Comparison of ENCODE assay signal across 15 mouse cellular contexts in genomic region chr4:45788446-45789081, GRCm38 (mm10). TPM values are rescaled to one million over a fixed set of nuclear protein-coding genes. Genes with fewer than 3 reads are reported as not detected.
A peak's percentile ranks its signal among the peaks of the same experiment; 100 is the strongest.
DNase-seq lines count a peak whose midpoint lies in the region; ATAC-seq and TF ChIP-seq lines count a peak whose summit lies in the region.
"Had no signal": no experiment of that assay in that cellular context is flagged by ENCODE, and none has a peak within 500 bp of the region (broad histone marks: within the 10 kb centered on the region; RNA-seq: fewer than 3 reads in every experiment).

No protein-coding gene starts in this region.

- DNase-seq in forebrain, postnatal 0 days = no peak
- DNase-seq in heart, postnatal 10 days = no peak
- DNase-seq in liver, postnatal 0 days = no peak
- DNase-seq in liver, embryonic 11.5 days (ENCODE audit: low spot score) = no peak
- DNase-seq in ovary, postnatal 10 days (ENCODE audit: low spot score) = no peak
- no peak for DNase-seq in embryo, embryonic 10.5 days (ENCODE audit: low spot score)
- DNase-seq: kidney, adult 2 months; lung, postnatal 36 days; midbrain, embryonic 14.5 days had no signal

- peaks cover 20% of the 10 kb centered on the region for H3K4me1 ChIP-seq in forebrain, embryonic 12.5 days
- H3K4me1 ChIP-seq in forebrain, postnatal 0 days (ENCODE audit: insufficient read depth) = peaks cover 12% of the 10 kb centered on the region
- H3K4me1 ChIP-seq in heart, embryonic 16.5 days (ENCODE audit: control insufficient read depth, insufficient read depth, low read length) = peaks cover 28% of the 10 kb centered on the region
- H3K4me1 ChIP-seq in liver, postnatal 0 days (ENCODE audit: insufficient read depth) = peaks cover 33% of the 10 kb centered on the region
- H3K4me1 ChIP-seq in liver, embryonic 11.5 days (replicated peaks; ENCODE audit: control insufficient read depth, insufficient read depth, low read length) = peaks cover 8% of the 10 kb centered on the region

- no peak overlapping the region for H3K4me2 ChIP-seq in forebrain, embryonic 12.5 days
- H3K4me2 ChIP-seq in forebrain, postnatal 0 days (ENCODE audit: low read depth) = no peak overlapping the region
- peak overlapping the region; percentile 42; the same call in 1 of the 2 replicates for H3K4me2 ChIP-seq in heart, embryonic 16.5 days (ENCODE audit: low read depth, low read length)
- peak overlapping the region; percentile 1; the same call in 1 of the 2 replicates for H3K4me2 ChIP-seq in liver, postnatal 0 days (ENCODE audit: low read depth, low read length)
- H3K4me2 ChIP-seq in liver, embryonic 11.5 days = no peak overlapping the region

- 87% methylated on average over 13 of the region's 13 CpGs for WGBS in forebrain, embryonic 12.5 days
- WGBS in forebrain, postnatal 0 days = 73% methylated on average over 13 of the region's 13 CpGs
- WGBS in heart, embryonic 16.5 days = 68% methylated on average over 13 of the region's 13 CpGs
- WGBS in liver, postnatal 0 days (ENCODE audit: insufficient replicate concordance) = 55% methylated on average over 13 of the region's 13 CpGs
- WGBS in liver, embryonic 11.5 days = 58% methylated on average over 13 of the region's 13 CpGs

- no peaks in the 10 kb centered on the region for H3K36me3 ChIP-seq in forebrain, embryonic 12.5 days (replicated peaks)
- H3K36me3 ChIP-seq in forebrain, postnatal 0 days (ENCODE audit: insufficient read depth) = no peaks in the 10 kb centered on the region
- H3K36me3 ChIP-seq in heart, embryonic 16.5 days (ENCODE audit: control insufficient read depth, insufficient read depth) = no peaks in the 10 kb centered on the region
- H3K36me3 ChIP-seq in liver, postnatal 0 days (replicated peaks; ENCODE audit: insufficient read depth, low read length) = no peaks in the 10 kb centered on the region
- H3K36me3 ChIP-seq in liver, embryonic 11.5 days (ENCODE audit: control insufficient read depth, insufficient read depth, low read length) = no peaks in the 10 kb centered on the region

- no peak for TF ChIP-seq CTCF in forebrain, postnatal 0 days (IDR thresholded peaks at IDR 0.05; ENCODE audit: low read depth)
- TF ChIP-seq CTCF in liver, postnatal 0 days (IDR thresholded peaks at IDR 0.05; ENCODE audit: low read depth) = no peak

- intact Hi-C loops in heart, postnatal 10 days (cut with DNase I) = loop anchor here (10.0 kb wide), 1 partner anchor 66 kb away; no protein-coding TSS in a partner anchor

- H3K9ac ChIP-seq in forebrain, embryonic 12.5 days = no peak overlapping the region
- H3K9ac ChIP-seq in forebrain, postnatal 0 days = no peak overlapping the region
- H3K9ac ChIP-seq in heart, embryonic 16.5 days (ENCODE audit: low read length) = peak overlapping the region; percentile 49
- H3K9ac ChIP-seq in liver, postnatal 0 days (replicated peaks) = no peak overlapping the region
- H3K9ac ChIP-seq in liver, embryonic 11.5 days (ENCODE audit: low read depth, low read length) = no peak overlapping the region
- H3K9ac ChIP-seq: liver, embryonic 14.5 days had no signal

- H3K4me3 ChIP-seq in forebrain, embryonic 12.5 days (replicated peaks) = no peak overlapping the region
- H3K4me3 ChIP-seq in forebrain, postnatal 0 days (ENCODE audit: low read depth, low read length) = no peak overlapping the region
- H3K4me3 ChIP-seq in heart, embryonic 16.5 days (ENCODE audit: low read length) = no peak overlapping the region
- H3K4me3 ChIP-seq in liver, postnatal 0 days (ENCODE audit: low read depth, low read length) = no peak overlapping the region
- no peak overlapping the region for H3K4me3 ChIP-seq in liver, embryonic 11.5 days (ENCODE audit: low read depth, low read length)
- H3K4me3 ChIP-seq: layer of hippocampus, adult 2 months had no signal

- TF ChIP-seq EP300 in liver, postnatal 0 days (IDR thresholded peaks at IDR 0.05; ENCODE audit: low read depth) = no peak

- H3K27me3 ChIP-seq in forebrain, embryonic 12.5 days = peaks cover 4% of the 10 kb centered on the region; the same call in 1 of the 2 replicates
- H3K27me3 ChIP-seq in forebrain, postnatal 0 days (ENCODE audit: insufficient read depth, low read length) = no peaks in the 10 kb centered on the region
- peaks cover 4% of the 10 kb centered on the region; the same call in 1 of the 2 replicates for H3K27me3 ChIP-seq in heart, embryonic 16.5 days (ENCODE audit: control insufficient read depth, insufficient read depth, low read length)
- no peaks in the 10 kb centered on the region for H3K27me3 ChIP-seq in liver, postnatal 0 days (ENCODE audit: insufficient read depth, low read length)
- no peaks in the 10 kb centered on the region for H3K27me3 ChIP-seq in liver, embryonic 11.5 days (replicated peaks; ENCODE audit: control insufficient read depth, insufficient read depth, low read length)

- H3K27ac ChIP-seq in forebrain, embryonic 12.5 days = peak overlapping the region; percentile 43
- H3K27ac ChIP-seq in forebrain, postnatal 0 days (ENCODE audit: low read depth, low read length) = no peak overlapping the region
- peak overlapping the region; percentile 75 for H3K27ac ChIP-seq in heart, embryonic 16.5 days (ENCODE audit: low read length)
- H3K27ac ChIP-seq in liver, postnatal 0 days (ENCODE audit: low read depth) = peak overlapping the region; percentile 76
- H3K27ac ChIP-seq in liver, embryonic 11.5 days (ENCODE audit: low read depth, low read length) = no peak overlapping the region
- H3K27ac ChIP-seq: layer of hippocampus, adult 2 months; liver, embryonic 14.5 days had no signal

- H3K9me3 ChIP-seq in forebrain, embryonic 12.5 days = no peaks in the 10 kb centered on the region
- no peaks in the 10 kb centered on the region for H3K9me3 ChIP-seq in forebrain, postnatal 0 days (ENCODE audit: low read length)
- H3K9me3 ChIP-seq in heart, embryonic 16.5 days (replicated peaks; ENCODE audit: control insufficient read depth, low read length) = no peaks in the 10 kb centered on the region
- no peaks in the 10 kb centered on the region for H3K9me3 ChIP-seq in liver, postnatal 0 days (ENCODE audit: low read length)
- H3K9me3 ChIP-seq in liver, embryonic 11.5 days (ENCODE audit: control insufficient read depth, low read length) = no peaks in the 10 kb centered on the region

- no peak for ATAC-seq in forebrain, embryonic 12.5 days (ENCODE audit: low FRiP score)
- ATAC-seq in forebrain, postnatal 0 days = no peak
- ATAC-seq in heart, embryonic 16.5 days (replicated peaks; ENCODE audit: extremely low read depth, insufficient read depth, low FRiP score) = no peak
- ATAC-seq in liver, postnatal 0 days = no peak
- ATAC-seq in liver, embryonic 11.5 days (replicated peaks; ENCODE audit: low FRiP score) = no peak

RNA-seq across cellular contexts. Expression of gene Aldh1b1, which starts 10.3 kb away (rescaled TPM):
- 9.7 and 11.3 TPM in 2 replicates for polyA plus RNA-seq in forebrain, embryonic 12.5 days (2016; fragmentation: Nextera tagmentation; extraction: Ambion mirVana)
- 56.4 and 57.6 TPM in 2 replicates for total RNA-seq in forebrain, postnatal 0 days (2014; rRNA removed)
- polyA plus RNA-seq in forebrain, postnatal 0 days (2015; fragmentation: Nextera tagmentation; extraction: Ambion mirVana) = 37.1 and 39.2 TPM in 2 replicates
- polyA plus RNA-seq in heart, embryonic 16.5 days (2015; fragmentation: Nextera tagmentation; extraction: Ambion mirVana) = 173 and 184 TPM in 2 replicates
- 10 to 100 TPM; 44.4 to 45.5 TPM for total RNA-seq in heart, postnatal 10 days (2021)
- 91.5 and 96.4 TPM in 2 replicates for polyA plus RNA-seq in liver, postnatal 0 days (2015; fragmentation: Nextera tagmentation; extraction: Ambion mirVana)
- 10.5 and 13.0 TPM in 2 replicates for polyA plus RNA-seq in liver, embryonic 11.5 days (2014; fragmentation: Nextera tagmentation; extraction: Ambion mirVana)

RNA-seq across cellular contexts. Expression of gene Igfbpl1, which starts 38.2 kb away (rescaled TPM):
- 55.9 and 74.5 TPM in 2 replicates for polyA plus RNA-seq in forebrain, embryonic 12.5 days (2016; fragmentation: Nextera tagmentation; extraction: Ambion mirVana)
- 102 and 123 TPM in 2 replicates for total RNA-seq in forebrain, postnatal 0 days (2014; rRNA removed)
- polyA plus RNA-seq in forebrain, postnatal 0 days (2015; fragmentation: Nextera tagmentation; extraction: Ambion mirVana) = 41.0 and 55.1 TPM in 2 replicates
- 1.5 TPM in 2 replicates for polyA plus RNA-seq in heart, embryonic 16.5 days (2015; fragmentation: Nextera tagmentation; extraction: Ambion mirVana)
- total RNA-seq in heart, postnatal 10 days (2021) = 1 to 10 TPM; 2.6 to 3.8 TPM
- polyA plus RNA-seq in liver, postnatal 0 days (2015; fragmentation: Nextera tagmentation; extraction: Ambion mirVana) = not detected in 2 replicates
- polyA plus RNA-seq in liver, embryonic 11.5 days (2014; fragmentation: Nextera tagmentation; extraction: Ambion mirVana) = 0.26 and 0.40 TPM in 2 replicates
- total RNA-seq: gastrocnemius, adult 18-20 months had no signal
- polyA plus RNA-seq: kidney, adult 2 months had no signal

RNA-seq across cellular contexts. Expression of gene Stra6l, which starts 59.9 kb away (rescaled TPM):
- polyA plus RNA-seq in forebrain, embryonic 12.5 days (2016; fragmentation: Nextera tagmentation; extraction: Ambion mirVana) = 0.65 and 1.2 TPM in 2 replicates
- 0.29 and 0.46 TPM in 2 replicates for total RNA-seq in forebrain, postnatal 0 days (2014; rRNA removed)
- 0.38 and 0.47 TPM in 2 replicates for polyA plus RNA-seq in forebrain, postnatal 0 days (2015; fragmentation: Nextera tagmentation; extraction: Ambion mirVana)
- 0.05 and 0.12 TPM in 2 replicates for polyA plus RNA-seq in heart, embryonic 16.5 days (2015; fragmentation: Nextera tagmentation; extraction: Ambion mirVana)
- total RNA-seq in heart, postnatal 10 days (2021) = not detected
- polyA plus RNA-seq in liver, postnatal 0 days (2015; fragmentation: Nextera tagmentation; extraction: Ambion mirVana) = 16.9 and 18.9 TPM in 2 replicates
- polyA plus RNA-seq in liver, embryonic 11.5 days (2014; fragmentation: Nextera tagmentation; extraction: Ambion mirVana) = 2.5 and 3.1 TPM in 2 replicates
- total RNA-seq: gastrocnemius, adult 18-20 months; heart, postnatal 36 days; layer of hippocampus, adult 2 months had no signal

Comparison
In these comparisons a context has a peak if more than half of its experiments do, and no peak if none do; other contexts are left out.
1. H3K27ac ChIP-seq: peak in forebrain, embryonic 12.5 days (single experiment), heart, embryonic 16.5 days (single experiment) and liver, postnatal 0 days (single experiment); none in forebrain, postnatal 0 days (single experiment) and liver, embryonic 11.5 days (single experiment).
2. H3K4me2 ChIP-seq: peak in heart, embryonic 16.5 days (single experiment) and liver, postnatal 0 days (single experiment); none in forebrain, embryonic 12.5 days (single experiment), forebrain, postnatal 0 days (single experiment) and liver, embryonic 11.5 days (single experiment).
3. RNA of gene Igfbpl1, which starts 38.2 kb away (polyA plus RNA-seq): 55.9 to 74.5 TPM in forebrain, embryonic 12.5 days and 41.0 to 55.1 TPM in forebrain, postnatal 0 days; 1.5 TPM in heart, embryonic 16.5 days, 0.26 to 0.40 TPM in liver, embryonic 11.5 days and not detected in liver, postnatal 0 days; every median in the first group is over 10 times any median in the second.